Mouse (Mus musculus): ENCODE measurements around the gene Plcb1. TPM values are rescaled to one million over a fixed set of nuclear protein-coding genes. Genes with fewer than 3 reads are reported as not detected.
"Not testable (repeated sequence)": the region's sequence is repeated elsewhere in the genome, so short reads cannot be mapped to it uniquely, and the experiment has no call there.

Gene Plcb1
- total RNA-seq, 2 experiments from 2014 or later, result 0.96 to 9.5 TPM

DNA sequence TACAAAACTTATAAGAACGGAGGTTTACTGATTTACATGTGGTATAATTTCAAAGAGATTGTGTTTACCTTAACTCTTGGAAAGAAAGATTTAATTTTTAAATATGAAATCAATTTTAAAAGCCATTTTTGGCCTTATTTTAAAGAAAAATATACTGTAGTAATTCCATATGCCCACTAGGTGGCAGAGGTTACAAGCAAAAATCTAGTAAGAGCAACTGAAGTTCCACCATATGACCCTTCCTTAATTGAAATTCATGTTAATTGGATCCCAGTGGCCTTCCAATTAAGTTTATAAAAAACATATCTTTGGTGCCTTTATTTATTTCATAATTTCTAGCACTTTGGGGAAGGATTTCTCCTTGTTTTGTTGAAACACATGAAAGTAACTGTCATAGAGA lies 570.4 kb downstream of the Plcb1 start:
- ATAC-seq (replicated peaks; ENCODE audit: low FRiP score, poor library complexity, severe bottlenecking), result no peak

DNA sequence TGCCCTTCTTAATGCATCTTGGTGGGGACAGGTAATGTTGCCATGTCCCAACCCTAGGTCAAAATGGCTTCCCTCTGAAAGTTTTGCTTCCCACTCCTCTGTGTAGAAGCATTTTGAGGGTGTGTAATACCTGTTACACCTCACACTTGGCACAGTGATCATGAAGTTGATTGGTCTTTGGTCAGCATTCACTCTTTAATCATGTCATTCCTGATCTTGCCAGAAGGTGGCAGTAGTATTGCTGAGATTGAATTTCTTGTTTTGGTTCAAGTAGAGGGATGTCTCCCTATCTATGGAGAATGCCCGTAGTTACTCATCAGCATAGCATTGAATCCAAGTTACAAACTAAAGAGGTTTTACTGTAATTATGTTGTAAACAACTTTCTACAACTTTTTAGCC lies 575.9 kb downstream of the Plcb1 start:
- ATAC-seq (replicated peaks; ENCODE audit: low FRiP score, poor library complexity, severe bottlenecking), result no peak; the same call in 1 of the 2 replicates

DNA sequence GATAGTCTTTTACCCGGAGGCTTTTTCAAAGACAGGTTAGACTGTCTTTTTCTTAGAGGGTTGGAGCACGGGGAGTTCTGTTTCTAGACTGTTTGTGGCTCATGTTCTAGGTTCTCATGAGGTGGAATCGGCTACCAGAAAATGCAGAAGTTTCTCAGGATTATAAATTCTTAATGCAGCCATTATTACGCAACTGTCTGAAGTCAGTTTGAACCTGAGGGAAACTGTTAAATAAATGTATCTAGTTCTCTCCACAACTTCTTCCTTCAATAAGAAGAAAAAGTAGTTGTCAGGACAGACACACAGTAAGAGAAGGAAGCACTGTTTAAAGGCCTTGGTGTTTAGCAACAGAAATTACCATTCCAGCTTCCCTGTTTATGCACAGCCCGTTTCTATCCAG lies 577.1 kb downstream of the Plcb1 start:
- no peak for ATAC-seq (replicated peaks; ENCODE audit: low FRiP score, poor library complexity, severe bottlenecking)

DNA sequence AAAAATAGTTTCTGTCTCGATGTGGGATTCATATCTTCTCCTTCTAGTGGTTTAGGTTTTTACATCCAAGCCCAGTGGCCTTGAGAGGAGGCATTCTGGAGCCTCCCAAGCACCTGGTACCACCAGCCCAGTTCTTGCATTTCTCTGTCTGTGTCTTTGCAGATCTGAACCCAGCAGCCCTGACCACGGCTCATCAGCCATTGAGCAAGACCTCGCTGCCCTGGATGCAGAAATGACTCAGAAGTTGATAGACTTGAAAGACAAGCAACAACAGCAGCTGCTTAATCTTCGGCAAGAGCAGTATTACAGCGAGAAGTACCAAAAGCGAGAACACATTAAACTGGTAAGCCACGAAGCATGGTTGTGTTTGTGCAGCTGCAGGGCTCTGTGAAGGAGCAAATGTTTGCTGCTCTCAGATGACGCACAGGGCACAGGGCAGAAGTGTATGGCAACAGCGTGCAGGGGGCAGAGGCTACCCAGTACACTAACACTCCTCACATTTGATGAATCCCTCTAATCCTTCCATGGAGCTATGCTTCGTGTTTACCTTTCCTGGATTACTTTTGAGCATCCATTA lies 584.5 kb downstream of the Plcb1 start:
- ATAC-seq (replicated peaks; ENCODE audit: low FRiP score, poor library complexity, severe bottlenecking), result no peak

DNA sequence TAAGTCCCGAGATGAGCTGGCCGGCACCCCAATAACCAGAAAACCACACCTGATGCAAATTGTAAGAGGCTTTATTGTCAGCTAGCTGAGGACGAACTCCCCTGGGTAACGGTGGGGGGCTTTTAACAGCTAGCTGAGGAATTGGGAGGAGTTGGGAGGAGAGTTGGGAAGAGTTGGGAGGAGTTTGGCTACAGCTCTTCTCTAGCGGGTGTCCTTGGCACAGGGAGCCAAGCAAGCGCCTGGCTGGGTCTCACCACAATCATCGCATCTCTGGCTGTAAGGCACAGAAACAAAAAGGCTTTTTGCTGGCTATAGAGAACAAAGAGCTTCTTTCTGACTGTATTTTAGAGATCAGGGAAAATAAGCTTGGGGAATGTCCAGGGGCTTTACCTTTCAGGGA lies 594.9 kb downstream of the Plcb1 start:
- ATAC-seq (replicated peaks; ENCODE audit: low FRiP score, poor library complexity, severe bottlenecking), result not testable (repeated sequence)

DNA sequence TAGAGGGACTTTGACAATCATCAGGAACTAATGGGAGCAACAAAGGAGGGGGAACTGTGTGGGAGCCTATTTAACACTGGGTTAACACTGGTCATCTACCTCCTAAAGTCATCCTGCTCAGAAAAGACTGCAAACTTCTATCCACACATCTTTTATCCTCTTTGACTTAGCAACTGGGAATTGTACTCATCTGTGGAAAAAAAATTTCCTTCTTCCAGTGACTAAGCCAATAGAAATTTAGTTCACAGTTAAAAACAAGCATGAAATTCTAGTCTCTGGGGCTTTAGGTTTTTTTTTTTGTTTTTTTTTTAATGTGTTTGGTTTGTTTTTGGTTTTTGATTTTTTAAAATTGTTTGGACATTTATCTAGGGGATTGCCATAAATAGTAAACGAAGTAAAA lies 595.5 kb downstream of the Plcb1 start:
- ATAC-seq (replicated peaks; ENCODE audit: low FRiP score, poor library complexity, severe bottlenecking), result no peak

DNA sequence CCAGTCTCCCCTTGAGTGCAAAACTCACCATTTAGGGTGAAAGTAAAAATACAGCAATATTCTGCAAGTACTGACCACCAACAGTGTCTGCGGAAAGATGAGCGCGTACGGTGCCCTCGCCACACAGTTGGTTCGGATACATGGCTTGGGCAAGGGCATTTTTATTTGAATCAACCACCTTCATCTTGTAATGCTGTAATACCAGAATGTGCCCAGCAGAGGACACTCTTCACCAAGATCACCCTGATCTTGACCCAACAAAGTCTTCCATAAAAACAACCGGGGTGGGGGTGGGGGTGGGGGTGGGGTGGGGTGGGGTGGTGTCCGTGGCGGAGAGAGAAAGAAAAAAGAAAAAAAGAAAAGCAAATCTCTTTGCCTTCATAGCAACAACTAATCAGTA lies 602.1 kb downstream of the Plcb1 start:
- no peak for ATAC-seq (replicated peaks; ENCODE audit: low FRiP score, poor library complexity, severe bottlenecking)

DNA sequence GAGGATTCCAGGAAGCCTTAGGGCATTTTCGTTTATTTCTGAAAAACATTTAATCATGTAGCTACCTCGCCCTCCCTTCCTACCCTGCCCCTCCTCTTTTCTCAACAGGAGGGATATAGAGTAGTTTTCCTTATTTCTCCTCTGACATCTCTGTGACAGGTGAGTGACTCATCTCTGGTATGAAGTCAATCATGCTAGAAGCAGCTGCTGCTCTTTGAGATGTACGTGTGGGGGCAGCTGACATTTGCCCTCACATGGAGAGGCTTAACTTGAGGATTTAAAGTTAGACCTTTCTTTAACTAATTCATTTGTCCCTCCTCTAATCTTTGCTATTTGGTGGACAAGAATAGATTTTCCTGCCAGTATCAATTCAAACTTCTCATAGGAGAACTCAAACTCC lies 608.8 kb downstream of the Plcb1 start:
- no peak for ATAC-seq (replicated peaks; ENCODE audit: low FRiP score, poor library complexity, severe bottlenecking)

DNA sequence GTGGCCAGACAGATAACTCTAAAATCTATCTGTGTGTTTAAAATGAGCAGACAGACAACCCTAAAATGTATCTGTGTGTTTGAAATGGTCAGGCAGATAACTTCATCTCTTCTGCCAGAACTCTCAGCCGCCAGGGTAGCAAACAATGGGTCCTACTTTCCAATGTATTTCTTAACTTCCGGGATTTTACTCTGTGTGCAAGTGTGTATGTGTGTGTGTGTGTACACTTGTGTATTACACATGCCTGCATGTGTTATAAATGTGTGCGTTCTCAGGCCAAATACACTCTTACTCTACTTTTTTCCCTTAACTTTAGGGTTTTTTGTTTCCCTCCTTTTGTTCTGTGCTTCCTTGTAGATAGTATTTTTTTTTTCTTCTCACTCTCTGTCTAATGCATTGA lies 610.5 kb downstream of the Plcb1 start:
- no peak for ATAC-seq (replicated peaks; ENCODE audit: low FRiP score, poor library complexity, severe bottlenecking)

DNA sequence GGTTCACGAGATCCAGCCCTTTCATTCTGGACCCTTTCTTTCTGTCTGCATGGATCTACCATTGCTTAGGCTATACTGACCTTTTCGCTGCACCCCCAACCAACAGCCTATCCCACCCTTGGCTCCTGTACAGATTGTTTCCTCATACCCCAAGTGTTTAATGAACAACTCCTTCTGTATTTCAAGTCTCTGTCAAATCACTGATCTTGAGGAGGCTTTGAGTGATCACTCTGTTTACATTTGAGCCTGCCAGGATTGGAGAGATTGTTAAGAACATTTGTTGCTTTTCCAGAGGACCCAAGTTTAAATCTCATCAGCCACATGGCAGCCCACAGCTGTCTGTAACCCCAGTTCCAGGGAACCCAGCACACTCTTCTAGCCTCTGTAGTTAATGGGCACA lies 612.1 kb downstream of the Plcb1 start:
- no peak for ATAC-seq (replicated peaks; ENCODE audit: low FRiP score, poor library complexity, severe bottlenecking)

DNA sequence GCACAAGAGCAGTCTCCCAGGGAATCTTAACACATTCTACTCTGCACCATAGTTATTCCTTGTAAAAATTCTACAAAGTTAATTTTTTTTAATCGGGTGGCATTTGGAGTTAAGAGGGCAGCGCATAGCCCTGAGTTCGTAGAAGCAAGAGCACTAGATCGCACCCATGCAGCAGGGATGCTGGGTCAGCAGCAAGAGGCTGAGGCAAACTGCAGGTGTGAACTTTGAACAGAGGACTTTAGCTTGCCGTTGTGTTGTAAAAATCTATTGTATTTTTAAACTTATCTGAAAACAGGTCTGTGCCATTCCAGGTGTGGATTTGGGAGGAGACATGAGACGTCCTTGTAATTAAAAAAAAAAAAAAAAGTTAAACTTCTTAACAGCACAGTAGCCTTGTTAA lies 613.9 kb downstream of the Plcb1 start:
- no peak for ATAC-seq (replicated peaks; ENCODE audit: low FRiP score, poor library complexity, severe bottlenecking)

DNA sequence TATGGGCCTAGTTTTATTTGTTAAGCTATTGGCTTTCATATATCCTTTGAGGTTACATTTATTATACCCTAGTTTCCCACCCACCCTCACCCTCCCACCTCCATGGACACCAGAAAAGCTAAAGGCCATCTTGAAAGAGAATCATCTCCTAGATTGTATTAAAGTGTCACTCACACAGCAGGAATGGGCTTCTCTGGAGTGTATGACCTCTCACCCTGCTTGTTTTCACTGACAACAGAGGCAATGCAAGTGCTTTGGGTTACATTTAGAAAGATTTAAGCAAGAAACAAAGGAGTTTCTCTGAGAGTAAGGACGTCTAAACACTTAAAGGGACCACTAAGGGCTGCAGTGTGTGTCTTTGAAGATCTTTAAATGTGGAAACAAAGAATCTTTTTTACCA lies 617.0 kb downstream of the Plcb1 start:
- no peak for ATAC-seq (replicated peaks; ENCODE audit: low FRiP score, poor library complexity, severe bottlenecking)

DNA sequence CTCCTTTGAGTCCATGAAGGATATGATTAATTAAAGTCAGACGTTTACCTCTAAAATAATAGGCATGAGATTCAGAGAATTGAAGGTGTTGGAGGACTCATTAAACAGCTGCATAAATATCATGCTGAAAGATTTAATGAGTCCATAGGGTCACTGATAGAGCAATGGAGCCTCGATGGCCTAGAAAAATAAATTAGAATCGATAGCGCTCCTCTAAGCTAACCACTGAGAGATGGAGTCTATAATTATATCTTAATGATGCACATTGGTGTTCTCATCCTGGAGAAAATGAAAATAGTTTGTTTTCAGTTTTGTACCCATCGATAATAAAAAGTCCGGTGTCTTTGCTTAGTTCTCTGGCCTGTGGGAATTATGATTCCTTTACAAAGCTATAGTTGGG lies 617.5 kb downstream of the Plcb1 start:
- ATAC-seq (replicated peaks; ENCODE audit: low FRiP score, poor library complexity, severe bottlenecking), result no peak

DNA sequence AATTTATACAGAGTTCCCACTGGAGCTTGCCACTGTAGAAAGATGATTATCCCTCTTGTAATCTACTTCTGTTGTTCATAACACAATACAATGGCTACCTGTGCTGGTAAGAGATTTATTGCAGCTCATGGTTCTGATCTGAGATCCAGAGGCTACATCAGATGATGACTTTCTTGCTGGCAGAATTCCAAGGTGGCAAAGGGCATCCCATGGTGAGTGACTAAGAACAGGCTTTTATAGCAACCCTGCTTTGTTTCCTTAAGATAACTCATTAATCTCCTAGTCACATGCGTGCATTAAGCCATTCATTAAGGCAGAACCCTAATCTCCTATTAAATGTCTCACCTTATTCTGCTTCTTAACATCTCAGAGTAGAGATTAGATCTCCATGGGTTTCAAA lies 618.2 kb downstream of the Plcb1 start:
- ATAC-seq (replicated peaks; ENCODE audit: low FRiP score, poor library complexity, severe bottlenecking), result no peak

DNA sequence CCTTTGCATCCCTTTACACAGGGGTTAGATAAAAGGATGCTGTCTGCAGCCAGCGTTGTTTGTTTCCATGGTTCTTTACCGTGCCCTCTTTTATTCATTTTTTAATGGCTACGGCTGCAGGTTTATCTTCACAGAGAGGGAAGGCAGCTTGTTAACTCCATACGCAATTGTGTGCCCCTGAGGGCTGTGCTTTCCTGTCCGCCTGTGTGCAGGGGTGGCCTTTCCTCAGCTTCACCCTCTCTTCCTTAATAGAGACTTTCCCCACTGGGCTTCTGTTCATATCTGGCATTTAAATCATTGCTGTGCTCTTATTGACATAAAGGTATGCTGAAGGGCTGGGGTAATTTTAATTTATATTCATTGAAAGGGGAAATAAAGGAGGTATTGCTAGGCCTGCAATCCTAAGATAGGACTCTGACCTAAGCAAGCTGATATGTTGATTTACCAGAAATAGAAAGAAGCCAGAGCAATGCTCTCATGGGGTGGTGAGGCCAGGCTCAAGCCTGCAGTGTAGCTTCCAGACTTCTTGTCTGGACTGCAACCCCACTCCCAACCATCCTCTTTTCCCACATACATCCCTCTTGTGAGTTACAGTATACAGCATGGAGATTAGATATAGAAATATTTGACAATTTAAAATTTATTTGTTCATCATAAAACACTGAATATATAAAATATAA lies 623.7 kb downstream of the Plcb1 start:
- no peak for ATAC-seq (replicated peaks; ENCODE audit: low FRiP score, poor library complexity, severe bottlenecking)

DNA sequence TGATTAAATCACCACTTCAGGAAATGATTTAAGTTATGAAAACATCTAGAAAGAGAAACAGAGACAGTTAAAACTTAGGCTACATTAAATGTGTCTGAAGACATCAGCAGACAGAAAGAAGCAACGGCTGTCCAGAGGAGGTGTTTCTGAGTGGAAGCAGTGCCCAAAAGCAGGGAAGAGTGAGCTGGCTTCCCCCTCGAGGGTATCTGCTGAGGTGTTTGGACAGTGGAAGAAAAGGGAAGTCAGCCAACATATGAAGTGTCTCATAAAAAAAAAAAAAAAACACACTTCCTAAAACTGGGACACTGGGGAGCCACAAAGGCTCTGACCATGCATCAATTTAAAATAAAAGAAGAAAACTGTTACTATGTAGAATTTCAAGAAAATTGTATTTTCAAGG lies 625.8 kb downstream of the Plcb1 start:
- no peak for ATAC-seq (replicated peaks; ENCODE audit: low FRiP score, poor library complexity, severe bottlenecking)

DNA sequence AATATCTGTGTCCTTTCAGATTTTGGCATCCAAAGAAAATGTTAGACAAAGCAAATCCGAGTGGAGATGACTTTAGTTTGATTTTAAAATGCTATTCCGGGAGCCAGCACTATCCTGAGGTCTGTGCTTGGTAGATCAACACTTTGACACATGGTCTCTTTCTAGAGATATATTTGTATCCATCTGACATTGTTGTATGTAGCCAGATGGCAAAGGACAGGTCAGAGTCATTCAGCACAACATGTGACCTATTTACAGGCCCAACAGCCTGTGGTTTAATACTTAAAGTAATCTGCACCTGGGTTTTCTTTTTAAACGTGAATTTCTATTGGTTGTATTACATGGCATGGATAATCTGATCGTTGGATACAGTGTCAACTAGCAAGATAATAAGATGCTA lies 629.3 kb downstream of the Plcb1 start:
- ATAC-seq (replicated peaks; ENCODE audit: low FRiP score, poor library complexity, severe bottlenecking), result no peak

DNA sequence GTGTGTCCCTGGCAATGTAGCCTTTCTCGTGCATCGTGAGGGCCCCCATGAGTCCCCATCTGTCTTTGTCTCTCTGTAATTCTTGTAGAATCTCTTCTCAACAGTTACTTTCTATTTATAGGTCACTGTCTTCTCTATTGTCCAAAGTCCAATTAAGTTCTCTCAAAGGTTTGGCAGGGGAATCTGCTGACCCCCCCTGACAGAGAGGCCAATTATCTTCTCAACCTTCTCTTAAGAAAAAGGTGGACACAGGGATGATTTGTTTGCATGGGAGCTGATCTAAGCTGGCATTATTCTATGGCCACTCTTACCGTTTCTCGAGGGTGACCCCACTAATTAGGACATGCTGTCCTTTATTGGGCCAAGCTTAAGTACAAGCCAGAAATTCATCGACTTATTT lies 633.4 kb downstream of the Plcb1 start:
- no peak for ATAC-seq (replicated peaks; ENCODE audit: low FRiP score, poor library complexity, severe bottlenecking)

DNA sequence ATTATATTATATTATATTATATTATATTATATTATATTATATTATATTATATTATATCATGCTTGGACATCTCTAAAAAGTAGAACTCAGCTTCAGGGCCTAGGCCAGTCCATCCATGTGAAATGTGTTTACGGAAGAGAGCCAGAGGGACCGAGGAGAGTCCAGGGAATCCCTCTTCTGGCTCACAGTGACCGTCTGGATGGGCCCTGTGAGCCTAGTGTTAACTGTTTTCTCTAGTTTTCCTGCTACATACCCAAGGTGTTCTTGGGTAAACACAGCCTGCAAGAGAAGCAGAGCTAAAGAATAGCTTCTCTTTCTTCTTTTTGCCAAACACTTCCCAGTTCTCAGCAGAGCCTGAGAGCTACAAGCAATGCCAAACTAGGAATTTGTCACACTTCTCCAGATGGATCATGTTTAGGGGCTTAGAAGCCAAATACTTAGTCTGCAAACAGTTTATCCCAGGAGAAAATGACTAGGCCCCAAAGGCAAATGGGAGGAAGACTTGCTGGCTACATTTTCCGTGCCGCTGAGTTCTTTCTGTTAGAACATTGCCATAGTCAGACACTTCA lies 649.2 kb downstream of the Plcb1 start:
- ATAC-seq (replicated peaks; ENCODE audit: low FRiP score, poor library complexity, severe bottlenecking), result no peak

DNA sequence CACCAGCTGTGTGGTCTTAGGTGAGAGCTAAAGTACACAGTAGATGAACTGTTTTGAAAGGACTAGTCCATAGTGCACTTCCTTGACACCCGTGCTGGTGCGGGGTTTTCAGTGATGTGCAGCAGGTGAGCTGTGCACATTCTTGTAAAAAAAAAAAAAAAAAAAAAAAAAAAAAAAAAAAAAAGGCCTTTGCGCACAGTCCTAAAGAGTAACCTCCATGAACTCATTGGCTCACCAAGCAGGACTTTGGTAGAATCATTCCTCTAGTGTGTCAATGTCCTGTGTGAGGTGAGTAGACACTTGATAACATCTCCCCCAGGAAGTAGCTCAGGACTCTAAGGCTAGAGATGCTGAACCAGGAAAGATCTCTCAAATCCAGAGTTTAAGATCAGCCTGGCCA lies 653.2 kb downstream of the Plcb1 start:
- no peak for ATAC-seq (replicated peaks; ENCODE audit: low FRiP score, poor library complexity, severe bottlenecking)

DNA sequence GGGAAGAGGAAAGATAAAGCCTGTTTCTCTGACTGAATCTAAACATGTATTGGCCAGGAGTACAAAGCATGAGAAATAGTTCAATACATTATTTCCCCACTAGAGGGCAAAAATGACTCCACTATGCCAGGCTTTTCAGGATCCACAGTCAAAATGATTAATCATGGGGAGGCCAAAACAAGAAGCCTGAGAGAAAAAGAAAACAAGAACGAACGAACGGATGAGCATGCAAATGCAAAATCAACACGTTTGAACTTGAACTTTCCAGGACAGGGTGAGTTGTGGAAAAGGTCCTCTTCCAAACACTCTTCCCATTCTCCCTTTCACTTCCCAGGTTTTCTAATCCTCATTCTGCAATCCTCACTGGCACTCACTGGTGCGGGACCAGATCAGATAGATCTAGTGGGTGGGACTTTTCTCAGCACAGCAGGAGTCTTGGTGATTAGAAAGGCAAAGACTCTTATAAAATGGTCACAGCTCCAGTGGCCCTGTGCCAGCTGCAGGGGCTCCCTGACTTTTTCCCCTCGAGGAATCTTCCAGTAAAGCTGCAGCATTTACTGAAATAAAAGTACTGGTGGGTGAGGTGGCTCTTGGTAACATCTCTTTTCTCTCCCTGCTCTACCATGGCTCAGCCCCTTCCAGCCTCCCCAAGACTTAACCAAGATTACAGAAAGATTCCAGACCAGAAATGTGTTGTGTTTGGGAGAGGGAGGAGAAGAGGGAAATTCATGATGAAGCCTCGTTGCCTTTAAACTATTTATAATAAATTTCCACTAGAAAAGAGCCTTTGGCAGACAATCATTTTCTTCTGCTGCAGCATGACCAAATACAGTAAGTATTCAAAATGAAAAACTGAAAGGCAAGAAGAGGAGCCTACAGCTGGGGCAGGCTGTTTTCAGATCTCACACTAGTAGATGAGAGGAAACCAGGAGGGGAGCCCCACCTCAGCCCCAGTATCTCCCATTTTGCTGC lies 654.0 kb downstream of the Plcb1 start:
- ATAC-seq (replicated peaks; ENCODE audit: low FRiP score, poor library complexity, severe bottlenecking), result no peak

Measured in erythroblast, adult 5-6 weeks (primary cell).